Mouse (Mus musculus): ENCODE results near the gene Golga3. TPM values are rescaled to one million over a fixed set of nuclear protein-coding genes. Genes with fewer than 3 reads are reported as not detected.

Golga3 gene
- polyA plus RNA-seq, 1 experiment from 2014 or later, result 19.2 TPM

GRCm38 (mm10) chr5:110222757-110223156 is 46.3 kb downstream of the Golga3 start:
- H3K4me2 ChIP-seq, result no peak overlapping the region
- no peaks in the 10 kb centered on the region for H3K27me3 ChIP-seq (replicated peaks; ENCODE audit: control insufficient read depth, insufficient read depth, low read length)
- WGBS, result 85% methylated on average over 6 of the region's 6 CpGs
- H3K9ac ChIP-seq (ENCODE audit: low read depth, low read length), result no peak overlapping the region
- no peak overlapping the region for H3K27ac ChIP-seq (ENCODE audit: low read depth, low read length)
- no peak overlapping the region for H3K4me3 ChIP-seq (ENCODE audit: low read depth, low read length)
- peaks cover 20% of the 10 kb centered on the region for H3K36me3 ChIP-seq (ENCODE audit: control insufficient read depth, insufficient read depth, low read length)
- no peaks in the 10 kb centered on the region for H3K4me1 ChIP-seq (replicated peaks; ENCODE audit: control insufficient read depth, insufficient read depth, low read length)
- ATAC-seq (replicated peaks; ENCODE audit: low FRiP score) (no peak), DNase-seq (ENCODE audit: low spot score) (no peak)
- H3K9me3 ChIP-seq (ENCODE audit: control insufficient read depth, low read length), result no peaks in the 10 kb centered on the region

- no peak overlapping the region for H3K9ac ChIP-seq (ENCODE audit: low read depth, low read length)
- peaks cover 14% of the 10 kb centered on the region for H3K36me3 ChIP-seq (ENCODE audit: control insufficient read depth, insufficient read depth, low read length)
- H3K4me2 ChIP-seq, result no peak overlapping the region
- no peaks in the 10 kb centered on the region for H3K9me3 ChIP-seq (ENCODE audit: control insufficient read depth, low read length)
- DNase-seq (ENCODE audit: low spot score), result no peak
- no peak overlapping the region for H3K4me3 ChIP-seq (ENCODE audit: low read depth, low read length)
- H3K27ac ChIP-seq (ENCODE audit: low read depth, low read length), result no peak overlapping the region
- H3K27me3 ChIP-seq (replicated peaks; ENCODE audit: control insufficient read depth, insufficient read depth, low read length), result no peaks in the 10 kb centered on the region
- ATAC-seq (replicated peaks; ENCODE audit: low FRiP score), result no peak
- WGBS, result 92% methylated on average over 3 of the region's 3 CpGs
- no peaks in the 10 kb centered on the region for H3K4me1 ChIP-seq (replicated peaks; ENCODE audit: control insufficient read depth, insufficient read depth, low read length)
Observed at GRCm38 (mm10) chr5:110225056-110225455, 48.6 kb downstream of the Golga3 start.

- Histone ChIP-seq H3K9me3 (ENCODE audit: control insufficient read depth, low read length) (no peaks in the 10 kb centered on the region), H3K36me3 (ENCODE audit: control insufficient read depth, insufficient read depth, low read length) (no peaks in the 10 kb centered on the region), H3K27ac (ENCODE audit: low read depth, low read length) (no peak overlapping the region), H3K4me1 (replicated peaks; ENCODE audit: control insufficient read depth, insufficient read depth, low read length) (peaks cover 6% of the 10 kb centered on the region), H3K4me3 (ENCODE audit: low read depth, low read length) (no peak overlapping the region), H3K4me2 (no peak overlapping the region), H3K9ac (ENCODE audit: low read depth, low read length) (no peak overlapping the region), H3K27me3 (replicated peaks; ENCODE audit: control insufficient read depth, insufficient read depth, low read length) (no peaks in the 10 kb centered on the region)
- 50% methylated on average over 1 of the region's 1 CpGs for WGBS
- ATAC-seq (replicated peaks; ENCODE audit: low FRiP score) (no peak), DNase-seq (ENCODE audit: low spot score) (no peak)
Observed at GRCm38 (mm10) chr5:110227336-110227883, 50.9 kb downstream of the Golga3 start.

- H3K4me3 ChIP-seq (ENCODE audit: low read depth, low read length), result peak overlapping the region; percentile 96
- DNase-seq (ENCODE audit: low spot score) (no peak), ATAC-seq (replicated peaks; ENCODE audit: low FRiP score) (peak; percentile 18; the same call in 1 of the 2 replicates)
- peak overlapping the region; percentile 94 for H3K9ac ChIP-seq (ENCODE audit: low read depth, low read length)
- H3K36me3 ChIP-seq (ENCODE audit: control insufficient read depth, insufficient read depth, low read length), result peaks cover 8% of the 10 kb centered on the region
- no peaks in the 10 kb centered on the region for H3K27me3 ChIP-seq (replicated peaks; ENCODE audit: control insufficient read depth, insufficient read depth, low read length)
- peak overlapping the region; percentile 77 for H3K4me2 ChIP-seq
- peaks cover 8% of the 10 kb centered on the region for H3K4me1 ChIP-seq (replicated peaks; ENCODE audit: control insufficient read depth, insufficient read depth, low read length)
- H3K27ac ChIP-seq (ENCODE audit: low read depth, low read length), result peak overlapping the region; percentile 96
- 8% methylated on average over 8 of the region's 8 CpGs for WGBS
- H3K9me3 ChIP-seq (ENCODE audit: control insufficient read depth, low read length), result no peaks in the 10 kb centered on the region
Observed at GRCm38 (mm10) chr5:110230401-110230779, 53.9 kb downstream of the Golga3 start.

GRCm38 (mm10) chr5:110230780-110231461 is 54.4 kb downstream of the Golga3 start, which contains the start of gene Ankle2:
Ankle2 (plus strand) TSS chr5:110231004.
- Histone ChIP-seq H3K4me3 (ENCODE audit: low read depth, low read length) (peak within 1 kb of the TSS; percentile 96), H3K36me3 (ENCODE audit: control insufficient read depth, insufficient read depth, low read length) (peaks cover 8% of the 10 kb centered on the region), H3K9ac (ENCODE audit: low read depth, low read length) (peak within 1 kb of the TSS; percentile 94), H3K27me3 (replicated peaks; ENCODE audit: control insufficient read depth, insufficient read depth, low read length) (no peaks in the 10 kb centered on the region), H3K4me1 (replicated peaks; ENCODE audit: control insufficient read depth, insufficient read depth, low read length) (peaks cover 8% of the 10 kb centered on the region), H3K27ac (ENCODE audit: low read depth, low read length) (peak within 1 kb of the TSS; percentile 96), H3K4me2 (peak within 1 kb of the TSS; percentile 77), H3K9me3 (ENCODE audit: control insufficient read depth, low read length) (no peaks in the 10 kb centered on the region)
- DNase-seq (ENCODE audit: low spot score) (peak; percentile 94), ATAC-seq (replicated peaks; ENCODE audit: low FRiP score) (peak; percentile 94)
- WGBS, result under 1% methylated on average over 81 of the region's 81 CpGs

GRCm38 (mm10) chr5:110231638-110232037 is 55.1 kb downstream of the Golga3 start:
- peaks cover 8% of the 10 kb centered on the region for H3K36me3 ChIP-seq (ENCODE audit: control insufficient read depth, insufficient read depth, low read length)
- H3K9ac ChIP-seq (ENCODE audit: low read depth, low read length), result peak overlapping the region; percentile 94
- peaks cover 8% of the 10 kb centered on the region for H3K4me1 ChIP-seq (replicated peaks; ENCODE audit: control insufficient read depth, insufficient read depth, low read length)
- no peaks in the 10 kb centered on the region for H3K27me3 ChIP-seq (replicated peaks; ENCODE audit: control insufficient read depth, insufficient read depth, low read length)
- peak overlapping the region; percentile 96; the same call in 1 of the 2 replicates for H3K27ac ChIP-seq (ENCODE audit: low read depth, low read length)
- peak overlapping the region; percentile 96 for H3K4me3 ChIP-seq (ENCODE audit: low read depth, low read length)
- 0 out of 2 replicates have a peak, but pooled peaks have one; percentile 4 for ATAC-seq (replicated peaks; ENCODE audit: low FRiP score)
- H3K4me2 ChIP-seq, result peak overlapping the region; percentile 77
- DNase-seq (ENCODE audit: low spot score), result no peak
- H3K9me3 ChIP-seq (ENCODE audit: control insufficient read depth, low read length), result no peaks in the 10 kb centered on the region
- 35% methylated on average over 13 of the region's 13 CpGs for WGBS

GRCm38 (mm10) chr5:110232346-110232745 is 55.8 kb downstream of the Golga3 start:
- Histone ChIP-seq H3K4me1 (replicated peaks; ENCODE audit: control insufficient read depth, insufficient read depth, low read length) (peaks cover 8% of the 10 kb centered on the region), H3K36me3 (ENCODE audit: control insufficient read depth, insufficient read depth, low read length) (peaks cover 9% of the 10 kb centered on the region), H3K27ac (ENCODE audit: low read depth, low read length) (no peak overlapping the region), H3K9ac (ENCODE audit: low read depth, low read length) (no peak overlapping the region), H3K4me2 (peak overlapping the region; percentile 77), H3K27me3 (replicated peaks; ENCODE audit: control insufficient read depth, insufficient read depth, low read length) (no peaks in the 10 kb centered on the region), H3K9me3 (ENCODE audit: control insufficient read depth, low read length) (no peaks in the 10 kb centered on the region), H3K4me3 (ENCODE audit: low read depth, low read length) (peak overlapping the region; percentile 96)
- WGBS, result 69% methylated on average over 6 of the region's 6 CpGs
- DNase-seq (ENCODE audit: low spot score) (no peak), ATAC-seq (replicated peaks; ENCODE audit: low FRiP score) (no peak)

- 79% methylated on average over 2 of the region's 2 CpGs for WGBS
- Histone ChIP-seq H3K9me3 (ENCODE audit: control insufficient read depth, low read length) (no peaks in the 10 kb centered on the region), H3K9ac (ENCODE audit: low read depth, low read length) (no peak overlapping the region), H3K4me3 (ENCODE audit: low read depth, low read length) (no peak overlapping the region), H3K4me2 (no peak overlapping the region), H3K4me1 (replicated peaks; ENCODE audit: control insufficient read depth, insufficient read depth, low read length) (no peaks in the 10 kb centered on the region), H3K36me3 (ENCODE audit: control insufficient read depth, insufficient read depth, low read length) (peaks cover 52% of the 10 kb centered on the region), H3K27ac (ENCODE audit: low read depth, low read length) (no peak overlapping the region), H3K27me3 (replicated peaks; ENCODE audit: control insufficient read depth, insufficient read depth, low read length) (no peaks in the 10 kb centered on the region)
- ATAC-seq (replicated peaks; ENCODE audit: low FRiP score) (no peak), DNase-seq (ENCODE audit: low spot score) (no peak)
Observed at GRCm38 (mm10) chr5:110244091-110244490, 67.6 kb downstream of the Golga3 start.

- H3K4me2 ChIP-seq, result no peak overlapping the region
- H3K9ac ChIP-seq (ENCODE audit: low read depth, low read length), result no peak overlapping the region
- peaks cover 25% of the 10 kb centered on the region for H3K36me3 ChIP-seq (ENCODE audit: control insufficient read depth, insufficient read depth, low read length)
- peaks cover 7% of the 10 kb centered on the region for H3K4me1 ChIP-seq (replicated peaks; ENCODE audit: control insufficient read depth, insufficient read depth, low read length)
- no peaks in the 10 kb centered on the region for H3K9me3 ChIP-seq (ENCODE audit: control insufficient read depth, low read length)
- ATAC-seq (replicated peaks; ENCODE audit: low FRiP score) (no peak), DNase-seq (ENCODE audit: low spot score) (no peak)
- no peak overlapping the region for H3K27ac ChIP-seq (ENCODE audit: low read depth, low read length)
- no peaks in the 10 kb centered on the region for H3K27me3 ChIP-seq (replicated peaks; ENCODE audit: control insufficient read depth, insufficient read depth, low read length)
- H3K4me3 ChIP-seq (ENCODE audit: low read depth, low read length), result no peak overlapping the region
- 87% methylated on average over 4 of the region's 4 CpGs for WGBS
Observed at GRCm38 (mm10) chr5:110266941-110267340, 90.4 kb downstream of the Golga3 start.

All from liver, embryonic 11.5 days (tissue).